Mouse (Mus musculus) adrenal gland, postnatal 0 days (tissue): ENCODE data around the gene Vmn2r49. TPM values are rescaled to one million over a fixed set of nuclear protein-coding genes. Genes with fewer than 3 reads are reported as not detected.

ENCODE experiments used
- polyA plus RNA-seq: library from polyadenylated mRNA; unstranded; fragments of >200 nt; fragmentation: Nextera tagmentation; extraction: Ambion mirVana; gene quantifications from 2 replicates; pipeline ENCODE4 v1.2.1, GENCODE M21; 2015

The Vmn2r49 gene
- not detected in 2 replicates for polyA plus RNA-seq

DNA sequence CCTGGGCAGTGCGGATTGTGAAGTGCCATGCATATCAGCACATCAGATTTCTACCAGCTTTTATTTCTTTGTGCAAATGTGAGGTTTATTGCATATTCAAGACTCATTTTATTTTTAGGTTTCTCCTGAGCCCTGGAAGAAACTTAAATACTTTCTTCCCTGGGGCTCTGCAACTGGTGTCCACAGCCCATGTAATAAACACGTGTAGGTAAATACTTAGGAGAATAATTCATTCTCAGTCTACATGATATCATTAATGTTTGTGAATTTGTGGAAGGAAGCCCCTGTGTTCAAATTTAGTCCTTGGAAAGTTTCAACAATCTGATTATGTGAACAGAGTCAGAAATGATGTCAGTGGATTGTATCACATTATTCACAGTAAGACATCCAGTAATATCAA is at the start of gene Vmn2r49:
Vmn2r49 (minus strand) TSS at position 101 of the 400 bp plus-strand sequence.

DNA sequence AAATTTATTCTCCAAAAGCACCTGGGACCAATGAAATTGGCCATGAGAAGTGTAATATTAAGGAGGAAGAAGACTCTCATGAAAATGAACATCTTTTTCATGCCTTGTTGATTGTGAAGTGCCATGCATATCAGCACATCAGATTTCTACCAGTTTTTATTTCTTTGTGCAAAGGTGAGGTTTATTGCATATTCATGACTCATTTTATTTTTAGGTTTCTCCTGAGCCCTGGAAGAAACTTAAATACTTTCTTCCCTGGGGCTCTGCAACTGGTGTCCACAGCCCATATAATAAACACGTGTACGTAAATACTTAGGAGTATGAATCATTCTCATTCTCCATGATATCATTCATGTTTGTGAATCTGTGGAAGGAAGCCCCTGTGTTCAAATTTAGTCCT is 38.6 kb downstream of the Vmn2r49 start, which contains the start of gene Vmn2r48:
Vmn2r48 (minus strand) TSS at position 101 of the 400 bp plus-strand sequence.

Other genes starting within 250 kb of the Vmn2r49 start
- gene Vmn2r46, start 221.7 kb downstream of the Vmn2r49 start, polyA plus RNA-seq = not detected in 2 replicates
- not detected in 2 replicates for gene Vmn2r47, start 150.9 kb downstream of the Vmn2r49 start, polyA plus RNA-seq
- gene Vmn2r48, start 38.7 kb downstream of the Vmn2r49 start, polyA plus RNA-seq = not detected in 2 replicates
- not detected in 2 replicates for gene Vmn2r50, start 61.0 kb upstream of the Vmn2r49 start, polyA plus RNA-seq
- not detected in 2 replicates for gene Vmn2r51, start 113.5 kb upstream of the Vmn2r49 start, polyA plus RNA-seq
- not detected in 2 replicates for gene Vmn2r52, start 184.3 kb upstream of the Vmn2r49 start, polyA plus RNA-seq